Mouse (Mus musculus) retina, embryonic 14.5 days (tissue): ENCODE results near the gene Gm7298.
"Not testable (repeated sequence)": the region's sequence is repeated elsewhere in the genome, so short reads cannot be mapped to it uniquely, and the experiment has no call there.

Experiments
- DNase-seq: peaks from one replicate; pipeline ENCODE4 v3.0.0-alpha.2; 2015; ENCODE audit warnings: low spot score

The Gm7298 gene

DNA sequence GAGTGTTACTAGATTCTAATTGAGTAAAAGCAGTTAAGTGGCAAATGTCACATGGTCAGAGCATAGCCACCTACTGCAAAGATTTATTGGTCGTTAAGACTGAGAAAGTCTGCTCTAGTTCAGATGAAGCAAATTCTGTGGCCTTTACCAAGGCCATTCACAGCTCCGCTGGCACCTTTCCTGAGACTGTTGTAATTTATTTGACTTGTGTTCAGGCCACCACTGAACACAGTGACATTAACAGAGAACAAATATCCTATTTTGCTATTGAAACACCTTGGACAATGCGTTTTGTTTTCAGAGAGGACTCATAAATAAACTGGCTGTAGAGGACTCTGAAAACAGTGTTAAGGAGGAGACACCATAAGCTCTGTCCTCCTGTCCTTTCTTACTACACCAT, at the start of gene Gm7298:
Gm7298 (plus strand) TSS at position 301 of the 400 bp plus-strand sequence.
- DNase-seq, result no peak

DNA sequence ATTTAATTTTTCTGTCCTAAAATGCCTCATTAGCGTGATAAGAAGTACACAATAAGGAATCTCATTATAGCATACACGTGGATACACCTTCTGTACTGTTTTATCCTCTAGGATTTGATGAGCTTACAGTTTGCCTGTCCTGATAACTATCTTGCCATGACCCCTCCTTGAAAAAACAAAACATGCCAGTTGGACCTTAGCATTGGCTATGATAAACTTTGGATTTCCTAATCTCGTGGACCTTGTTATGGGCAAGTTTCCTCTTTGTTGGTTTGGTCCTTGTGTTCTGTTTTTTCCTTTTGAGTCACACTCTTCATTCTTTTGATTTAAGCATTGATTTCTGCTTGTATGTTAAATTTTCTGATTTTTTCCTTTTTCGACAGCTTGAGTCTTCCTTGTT, 95.3 kb downstream of the Gm7298 start:
- DNase-seq, result no peak

DNA sequence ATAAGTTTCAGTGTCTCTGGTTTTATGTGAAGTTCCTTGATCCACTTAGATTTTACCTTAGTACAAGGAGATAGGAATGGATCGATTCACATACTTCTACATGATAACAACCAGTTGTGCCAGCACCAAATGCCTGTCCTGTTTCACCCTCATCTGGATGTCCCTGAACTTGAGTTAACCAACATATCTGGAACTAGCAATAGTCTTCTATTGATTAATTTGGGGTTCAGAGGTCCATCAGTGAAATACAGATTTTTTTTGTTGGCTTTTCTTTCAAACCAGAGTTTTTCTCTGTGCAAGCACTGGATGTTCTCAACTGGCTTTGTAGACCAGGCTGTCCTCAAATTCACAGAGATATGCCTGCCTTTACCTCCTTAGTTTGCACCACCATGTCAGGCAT, 103.6 kb downstream of the Gm7298 start:
- DNase-seq, result no peak

DNA sequence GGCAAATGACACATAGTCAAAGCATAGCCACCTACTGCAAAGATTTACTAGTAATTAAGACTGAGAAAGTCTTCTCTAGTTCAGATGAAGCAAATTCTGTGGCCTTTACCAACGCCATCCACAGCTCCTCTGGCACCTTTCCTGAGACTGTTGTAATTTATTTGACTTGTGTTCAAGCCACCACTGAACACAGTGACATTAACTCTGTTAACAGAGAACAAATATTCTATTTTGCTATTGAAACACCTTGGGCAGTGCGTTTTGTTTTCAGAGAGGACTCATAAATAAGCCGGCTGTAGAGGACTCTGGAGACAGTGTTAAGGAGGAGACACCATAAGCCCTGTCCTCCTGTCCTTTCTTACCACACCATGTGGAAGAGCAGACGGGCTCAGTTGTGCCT, 105.5 kb downstream of the Gm7298 start, which contains the start of gene Mug1:
Mug1 (plus strand) TSS at position 271 of the 400 bp plus-strand sequence.
- not testable (repeated sequence) for DNase-seq
